8 mouse cellular contexts compared by ENCODE assay signal in the genomic region with DNA sequence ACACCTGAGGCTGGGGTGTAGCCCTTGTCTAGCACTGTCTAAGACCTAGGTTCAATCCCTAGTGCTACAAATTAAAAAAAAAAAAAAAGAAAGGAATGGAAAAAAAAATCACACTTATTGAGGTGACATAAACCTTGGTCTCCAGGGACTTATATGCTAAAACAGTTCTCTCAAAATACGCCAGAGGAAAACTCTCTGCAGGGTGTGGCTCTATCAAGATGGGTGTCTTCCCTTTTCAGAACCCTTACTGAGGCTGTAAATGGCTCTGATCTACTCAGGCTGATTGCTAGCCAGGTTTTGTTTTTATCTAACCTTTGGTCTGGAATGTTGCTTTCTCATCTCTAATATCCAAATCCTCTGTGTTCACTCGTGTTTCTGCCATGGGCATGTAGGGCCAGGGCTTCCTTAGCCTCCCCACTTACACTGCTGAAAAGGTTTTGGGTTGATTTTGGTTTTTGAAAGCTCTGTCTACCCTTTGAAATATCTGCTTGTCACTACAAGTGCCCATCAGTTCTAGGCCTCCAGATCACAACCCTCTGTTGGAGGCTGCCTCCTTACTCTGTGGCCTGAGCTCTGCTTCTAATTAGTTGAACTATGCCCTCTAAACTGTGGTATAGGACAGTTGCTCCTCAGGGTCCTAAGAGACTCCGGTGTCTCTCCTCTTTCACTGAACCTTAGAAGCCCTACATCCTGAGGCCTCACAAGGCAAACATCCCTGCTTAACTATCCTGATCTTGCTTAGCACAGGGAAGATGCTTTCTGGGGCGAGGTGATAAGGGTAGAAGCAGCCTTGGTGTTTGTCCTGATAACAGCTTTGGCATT. TPM values are rescaled to one million over a fixed set of nuclear protein-coding genes. Genes with fewer than 3 reads are reported as not detected.
DNase-seq lines count a peak whose midpoint lies in the region; ATAC-seq and TF ChIP-seq lines count a peak whose summit lies in the region.

No protein-coding gene starts in this region.

- peaks cover 25% of the 10 kb centered on the region for H3K36me3 ChIP-seq in intestine, postnatal 0 days (ENCODE audit: control insufficient read depth, insufficient read depth)
- peaks cover 16% of the 10 kb centered on the region for H3K36me3 ChIP-seq in midbrain, embryonic 15.5 days (replicated peaks)

- 41% methylated on average over 4 of the region's 4 CpGs for WGBS in intestine, postnatal 0 days
- 85% methylated on average over 4 of the region's 4 CpGs for WGBS in midbrain, embryonic 15.5 days

- TF ChIP-seq CTCF in intestine, postnatal 0 days (IDR thresholded peaks at IDR 0.05; ENCODE audit: low read depth) = no peak
- no peak for TF ChIP-seq CTCF in layer of hippocampus, adult 2 months (conservative IDR thresholded peaks at IDR 0.05)

- no peaks in the 10 kb centered on the region for H3K9me3 ChIP-seq in intestine, postnatal 0 days (ENCODE audit: control insufficient read depth)
- H3K9me3 ChIP-seq in midbrain, embryonic 15.5 days = no peaks in the 10 kb centered on the region

- peak; percentile 80 for DNase-seq in heart, adult 11 months
- DNase-seq in heart, postnatal 10 days = no peak
- peak; percentile 19 for DNase-seq in embryo, embryonic 9.5 days (ENCODE audit: extremely low spot score)
- no peak for DNase-seq in layer of hippocampus, adult 2 months (ENCODE audit: low spot score in 2 of 2)
- DNase-seq in urinary bladder, postnatal 36 days (ENCODE audit: low spot score in 2 of 2) = no peak
- no peak for DNase-seq in thymus, postnatal 4 days

- H3K4me1 ChIP-seq in intestine, postnatal 0 days (replicated peaks; ENCODE audit: control insufficient read depth, insufficient read depth, low read length) = peaks cover 11% of the 10 kb centered on the region; the same call in 1 of the 2 replicates
- H3K4me1 ChIP-seq in midbrain, embryonic 15.5 days = peaks cover 27% of the 10 kb centered on the region

- ATAC-seq in intestine, postnatal 0 days = no peak
- no peak for ATAC-seq in midbrain, embryonic 15.5 days (replicated peaks)

- peak overlapping the region; percentile 82 for H3K4me2 ChIP-seq in intestine, postnatal 0 days (replicated peaks; ENCODE audit: low read depth)
- H3K4me2 ChIP-seq in midbrain, embryonic 15.5 days = peak overlapping the region; percentile 80; the same call in 1 of the 2 replicates

- H3K27me3 ChIP-seq in intestine, postnatal 0 days (replicated peaks; ENCODE audit: control insufficient read depth, insufficient read depth, low read length) = no peaks in the 10 kb centered on the region
- H3K27me3 ChIP-seq in midbrain, embryonic 15.5 days (replicated peaks) = no peaks in the 10 kb centered on the region

- peak overlapping the region; percentile 52 for H3K9ac ChIP-seq in intestine, postnatal 0 days (ENCODE audit: low read depth, low read length)
- peak overlapping the region; percentile 9; the same call in 1 of the 2 replicates for H3K9ac ChIP-seq in midbrain, embryonic 15.5 days

- H3K4me3 ChIP-seq in intestine, postnatal 0 days (ENCODE audit: low read depth, low read length) = peak overlapping the region; percentile 77
- peak overlapping the region; percentile 85; the same call in 1 of the 2 replicates for H3K4me3 ChIP-seq in midbrain, embryonic 15.5 days
- H3K4me3 ChIP-seq in layer of hippocampus, adult 2 months = no peak overlapping the region

- intact Hi-C loops in heart, postnatal 10 days (cut with DNase I) = no loop called here

- H3K27ac ChIP-seq in intestine, postnatal 0 days (ENCODE audit: low read depth, low read length) = peak overlapping the region; percentile 99
- H3K27ac ChIP-seq in midbrain, embryonic 15.5 days = no peak overlapping the region
- no peak overlapping the region for H3K27ac ChIP-seq in layer of hippocampus, adult 2 months

RNA-seq across cellular contexts. Expression of a gene that starts 1.9 kb away (rescaled TPM):
- 10 to 100 TPM; 67.9 to 75.9 TPM for total RNA-seq in heart, postnatal 10 days (2021)
- polyA plus RNA-seq in intestine, postnatal 0 days (2015; fragmentation: Nextera tagmentation; extraction: Ambion mirVana) = 62.6 and 63.3 TPM in 2 replicates
- polyA plus RNA-seq in midbrain, embryonic 15.5 days (2015; fragmentation: Nextera tagmentation; extraction: Ambion mirVana) = 122 and 127 TPM in 2 replicates
- total RNA-seq in layer of hippocampus, adult 2 months (2021) = 10 to 100 TPM; 69.8 to 76.6 TPM

RNA-seq across cellular contexts. Expression of a gene that starts 2.3 kb away (rescaled TPM):
- 10 to 100 TPM; 42.8 to 44.0 TPM for total RNA-seq in heart, postnatal 10 days (2021)
- polyA plus RNA-seq in intestine, postnatal 0 days (2015; fragmentation: Nextera tagmentation; extraction: Ambion mirVana) = 80.9 and 84.6 TPM in 2 replicates
- 22.3 and 24.4 TPM in 2 replicates for polyA plus RNA-seq in midbrain, embryonic 15.5 days (2015; fragmentation: Nextera tagmentation; extraction: Ambion mirVana)
- 10 to 100 TPM; 14.5 to 16.0 TPM for total RNA-seq in layer of hippocampus, adult 2 months (2021)

RNA-seq across cellular contexts. Expression of a gene that starts 44.7 kb away (rescaled TPM):
- 1 to 10 TPM; 1.0 to 1.2 TPM for total RNA-seq in heart, postnatal 10 days (2021)
- 1.2 and 1.8 TPM in 2 replicates for polyA plus RNA-seq in intestine, postnatal 0 days (2015; fragmentation: Nextera tagmentation; extraction: Ambion mirVana)
- polyA plus RNA-seq in midbrain, embryonic 15.5 days (2015; fragmentation: Nextera tagmentation; extraction: Ambion mirVana) = 41.0 and 44.8 TPM in 2 replicates
- total RNA-seq in layer of hippocampus, adult 2 months (2021) = 10 to 100 TPM in 1 of 2 experiments, 1 to 10 TPM in 1; 9.7 to 12.0 TPM

RNA-seq across cellular contexts. Expression of a gene that starts 46.0 kb away (rescaled TPM):
- not detected for total RNA-seq in heart, postnatal 10 days (2021)
- 131 and 132 TPM in 2 replicates for polyA plus RNA-seq in intestine, postnatal 0 days (2015; fragmentation: Nextera tagmentation; extraction: Ambion mirVana)
- 1.2 and 1.7 TPM in 2 replicates for polyA plus RNA-seq in midbrain, embryonic 15.5 days (2015; fragmentation: Nextera tagmentation; extraction: Ambion mirVana)
- total RNA-seq in layer of hippocampus, adult 2 months (2021) = 1 to 10 TPM; 2.7 to 4.5 TPM

Comparison
In these comparisons a context has a peak if more than half of its experiments do, and no peak if none do; other contexts are left out.
1. DNase-seq: peak in heart, adult 11 months (single experiment) and embryo, embryonic 9.5 days (single experiment); none in heart, postnatal 10 days (0 of 2), layer of hippocampus, adult 2 months (0 of 2), urinary bladder, postnatal 36 days (0 of 2) and thymus, postnatal 4 days (single experiment).
2. RNA of a gene that starts 44.7 kb away (total RNA-seq): 9.7 to 12.0 TPM in layer of hippocampus, adult 2 months; 1.0 to 1.2 TPM in heart, postnatal 10 days; every median in the first group is over 4 times any median in the second.